Mouse (Mus musculus): ENCODE data around the gene Ddx43.

- TF ChIP-seq POLR2A (IDR thresholded peaks at IDR 0.05; ENCODE audit: insufficient read depth, low read length): no peak
- TF ChIP-seq EP300 (IDR thresholded peaks at IDR 0.05; ENCODE audit: insufficient read depth, low read depth, low read length): no peak
Measured at GRCm38 (mm10) chr9:78354665-78355578, 40.7 kb upstream of the Ddx43 start.
